Mouse (Mus musculus): ENCODE measurements around the gene Zmym1. TPM values are rescaled to one million over a fixed set of nuclear protein-coding genes. Genes with fewer than 3 reads are reported as not detected.
"Not testable (repeated sequence)": the region's sequence is repeated elsewhere in the genome, so short reads cannot be mapped to it uniquely, and the experiment has no call there.

Zmym1 gene
- polyA plus RNA-seq, 1 experiment = 1.6 TPM

- H3K36me3 ChIP-seq (ENCODE audit: control insufficient read depth, insufficient read depth) = peaks cover 21% of the 10 kb centered on the region
Measured at GRCm38 (mm10) chr4:127021989-127022626, 38.8 kb downstream of the Zmym1 start.

DNA sequence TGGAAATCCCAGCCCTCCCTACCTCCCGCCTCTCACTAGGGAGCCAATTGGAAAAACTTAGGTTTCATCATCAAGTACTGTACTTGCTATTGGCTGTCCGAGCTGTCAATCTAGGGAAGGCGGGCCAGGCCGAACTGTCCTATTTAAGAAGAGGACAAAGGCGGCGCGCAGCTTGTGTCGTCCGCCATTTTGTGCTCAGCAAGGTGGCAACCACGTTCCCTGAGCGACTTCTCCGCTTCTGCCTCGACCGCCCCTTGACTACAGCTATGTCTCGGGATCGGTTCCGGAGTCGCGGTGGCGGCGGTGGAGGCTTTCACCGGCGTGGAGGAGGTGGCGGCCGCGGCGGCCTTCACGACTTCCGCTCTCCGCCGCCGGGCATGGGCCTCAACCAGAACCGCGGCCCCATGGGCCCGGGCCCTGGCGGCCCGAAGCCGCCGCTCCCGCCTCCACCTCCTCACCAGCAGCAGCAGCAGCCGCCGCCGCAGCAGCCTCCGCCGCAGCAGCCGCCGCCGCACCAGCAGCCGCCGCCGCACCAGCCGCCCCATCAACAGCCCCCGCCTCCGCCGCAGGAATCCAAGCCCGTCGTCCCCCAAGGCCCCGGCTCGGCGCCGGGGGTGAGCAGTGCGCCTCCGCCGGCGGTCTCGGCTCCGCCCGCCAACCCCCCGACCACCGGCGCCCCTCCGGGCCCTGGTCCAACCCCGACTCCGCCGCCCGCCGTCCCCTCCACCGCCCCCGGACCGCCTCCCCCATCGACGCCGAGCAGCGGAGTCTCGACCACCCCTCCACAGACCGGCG lies 39.6 kb downstream of the Zmym1 start, which contains the start of gene Sfpq:
Gene Sfpq (plus strand): TSS at position 174 of the 795 bp plus-strand sequence.
- Histone ChIP-seq H3ac (ENCODE audit: control insufficient read depth, insufficient read length) (peak within 1 kb of the TSS; percentile 95), H3K36me3 (ENCODE audit: control insufficient read depth, insufficient read depth) (peaks cover 13% of the 10 kb centered on the region), H3K4me2 (ENCODE audit: low read depth) (peak within 1 kb of the TSS; percentile 88), H3K27me3 (ENCODE audit: control insufficient read depth, insufficient read depth, insufficient read length) (no peaks in the 10 kb centered on the region), H3K79me2 (ENCODE audit: control insufficient read depth, insufficient read depth) (peaks cover 43% of the 10 kb centered on the region), H3K4me3 (peak within 1 kb of the TSS; percentile 68)
- TF ChIP-seq POLR2AphosphoS2 (IDR thresholded peaks at IDR 0.05; ENCODE audit: insufficient read length, low read depth) = peak; percentile 100
- no peak for TF ChIP-seq MAX (IDR thresholded peaks at IDR 0.05; ENCODE audit: low read depth)
- TF ChIP-seq REST (IDR thresholded peaks at IDR 0.05; ENCODE audit: insufficient read depth, insufficient read length) = peak; percentile 53
- peak; percentile 26 for TF ChIP-seq E2F4 (IDR thresholded peaks at IDR 0.05; ENCODE audit: insufficient read depth)
- peak; percentile 51 for TF ChIP-seq SRF (IDR thresholded peaks at IDR 0.05; ENCODE audit: control insufficient read depth, insufficient read length, low read depth)
- TF ChIP-seq USF1 (IDR thresholded peaks at IDR 0.05; ENCODE audit: low read depth) = no peak
- no peak for TF ChIP-seq CEBPB (IDR thresholded peaks at IDR 0.05; ENCODE audit: insufficient read depth, poor library complexity, severe bottlenecking)
- peak in 1 of 3 experiments; percentile 10 for TF ChIP-seq MYOD1 (IDR thresholded peaks at IDR 0.05; ENCODE audit: control insufficient read depth in 1 of 3, insufficient read length in 2 of 3, low read depth in 2 of 3)
- no peak for TF ChIP-seq MYOG (IDR thresholded peaks at IDR 0.05; ENCODE audit: control insufficient read depth in 1 of 3, insufficient read depth in 1 of 3, insufficient read length in 2 of 3, low read depth in 2 of 3)
- no peak for TF ChIP-seq TCF12 (IDR thresholded peaks at IDR 0.05; ENCODE audit: insufficient read depth, poor library complexity, severe bottlenecking)
- TF ChIP-seq POLR2A (IDR thresholded peaks at IDR 0.05; ENCODE audit: insufficient read length, low read depth) = peak; percentile 100
- peak; percentile 18 for TF ChIP-seq TCF3 (IDR thresholded peaks at IDR 0.05; ENCODE audit: insufficient read length, low read depth)

More at GRCm38 (mm10) chr4:127021989-127022626, 38.8 kb downstream of the Zmym1 start:
- H3ac ChIP-seq (ENCODE audit: control insufficient read depth, insufficient read length) = peak overlapping the region; percentile 95
- no peaks in the 10 kb centered on the region for H3K27me3 ChIP-seq (ENCODE audit: control insufficient read depth, insufficient read depth, insufficient read length)
- peak overlapping the region; percentile 93 for H3K4me2 ChIP-seq (ENCODE audit: low read depth)
- peaks cover 50% of the 10 kb centered on the region for H3K79me2 ChIP-seq (ENCODE audit: control insufficient read depth, insufficient read depth)
- TF ChIP-seq REST (IDR thresholded peaks at IDR 0.05; ENCODE audit: insufficient read depth, insufficient read length) (no peak), MAX (IDR thresholded peaks at IDR 0.05; ENCODE audit: low read depth) (no peak), POLR2A (IDR thresholded peaks at IDR 0.05; ENCODE audit: insufficient read length, low read depth) (peak; percentile 55), USF1 (IDR thresholded peaks at IDR 0.05; ENCODE audit: low read depth) (no peak), TCF12 (IDR thresholded peaks at IDR 0.05; ENCODE audit: insufficient read depth, poor library complexity, severe bottlenecking) (no peak), POLR2AphosphoS2 (IDR thresholded peaks at IDR 0.05; ENCODE audit: insufficient read length, low read depth) (peak; percentile 73), TCF3 (IDR thresholded peaks at IDR 0.05; ENCODE audit: insufficient read length, low read depth) (no peak), MYOD1 (IDR thresholded peaks at IDR 0.05; ENCODE audit: control insufficient read depth in 1 of 3, insufficient read length in 2 of 3, low read depth in 2 of 3) (no peak), E2F4 (IDR thresholded peaks at IDR 0.05; ENCODE audit: insufficient read depth) (no peak), CEBPB (IDR thresholded peaks at IDR 0.05; ENCODE audit: insufficient read depth, poor library complexity, severe bottlenecking) (no peak), MYOG (IDR thresholded peaks at IDR 0.05; ENCODE audit: control insufficient read depth in 1 of 3, insufficient read depth in 1 of 3, insufficient read length in 2 of 3, low read depth in 2 of 3) (no peak), SRF (IDR thresholded peaks at IDR 0.05; ENCODE audit: control insufficient read depth, insufficient read length, low read depth) (no peak)
- H3K4me3 ChIP-seq = peak overlapping the region; percentile 68

- TF ChIP-seq SRF (IDR thresholded peaks at IDR 0.05; ENCODE audit: control insufficient read depth, insufficient read length, low read depth) (no peak), USF1 (IDR thresholded peaks at IDR 0.05; ENCODE audit: low read depth) (no peak), POLR2AphosphoS2 (IDR thresholded peaks at IDR 0.05; ENCODE audit: insufficient read length, low read depth) (no peak), TCF12 (IDR thresholded peaks at IDR 0.05; ENCODE audit: insufficient read depth, poor library complexity, severe bottlenecking) (no peak), MAX (IDR thresholded peaks at IDR 0.05; ENCODE audit: low read depth) (no peak), MYOG (IDR thresholded peaks at IDR 0.05; ENCODE audit: control insufficient read depth in 1 of 3, insufficient read depth in 1 of 3, insufficient read length in 2 of 3, low read depth in 2 of 3) (no peak), REST (IDR thresholded peaks at IDR 0.05; ENCODE audit: insufficient read depth, insufficient read length) (no peak), TCF3 (IDR thresholded peaks at IDR 0.05; ENCODE audit: insufficient read length, low read depth) (no peak), MYOD1 (IDR thresholded peaks at IDR 0.05; ENCODE audit: control insufficient read depth in 1 of 3, insufficient read length in 2 of 3, low read depth in 2 of 3) (no peak), POLR2A (IDR thresholded peaks at IDR 0.05; ENCODE audit: insufficient read length, low read depth) (no peak), CEBPB (IDR thresholded peaks at IDR 0.05; ENCODE audit: insufficient read depth, poor library complexity, severe bottlenecking) (no peak)
- no peaks in the 10 kb centered on the region for H3K27me3 ChIP-seq (ENCODE audit: control insufficient read depth, insufficient read depth, insufficient read length)
- H3K79me2 ChIP-seq (ENCODE audit: control insufficient read depth, insufficient read depth) = peaks cover 35% of the 10 kb centered on the region
- H3K4me3 ChIP-seq = peak overlapping the region; percentile 68
- peaks cover 13% of the 10 kb centered on the region for H3K36me3 ChIP-seq (ENCODE audit: control insufficient read depth, insufficient read depth)
- H3ac ChIP-seq (ENCODE audit: control insufficient read depth, insufficient read length) = peak overlapping the region; percentile 95
- H3K4me2 ChIP-seq (ENCODE audit: low read depth) = peak overlapping the region; percentile 88
Measured at GRCm38 (mm10) chr4:127020411-127021150, 40.4 kb downstream of the Zmym1 start.

DNA sequence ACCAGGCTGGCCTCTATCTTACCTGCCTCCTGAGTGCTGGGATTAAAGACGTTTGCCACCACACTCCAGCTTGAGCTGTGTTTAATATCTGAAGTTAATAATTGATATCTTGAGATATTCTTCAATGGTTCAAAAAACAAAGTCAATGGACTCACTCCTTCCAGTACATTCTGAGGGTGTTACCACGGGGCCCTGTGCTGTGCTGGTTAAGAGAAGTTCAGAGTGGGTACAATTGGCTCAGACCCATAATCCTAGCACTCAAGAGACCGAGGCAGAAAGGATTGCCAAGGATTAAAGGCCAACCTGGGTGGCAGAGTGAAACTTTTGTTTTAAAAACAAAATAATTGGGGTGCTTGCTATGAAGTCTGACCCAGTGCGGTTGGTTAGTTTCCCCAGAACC lies 44.6 kb downstream of the Zmym1 start:
- H3K36me3 ChIP-seq (ENCODE audit: control insufficient read depth, insufficient read depth) = no peaks in the 10 kb centered on the region

DNA sequence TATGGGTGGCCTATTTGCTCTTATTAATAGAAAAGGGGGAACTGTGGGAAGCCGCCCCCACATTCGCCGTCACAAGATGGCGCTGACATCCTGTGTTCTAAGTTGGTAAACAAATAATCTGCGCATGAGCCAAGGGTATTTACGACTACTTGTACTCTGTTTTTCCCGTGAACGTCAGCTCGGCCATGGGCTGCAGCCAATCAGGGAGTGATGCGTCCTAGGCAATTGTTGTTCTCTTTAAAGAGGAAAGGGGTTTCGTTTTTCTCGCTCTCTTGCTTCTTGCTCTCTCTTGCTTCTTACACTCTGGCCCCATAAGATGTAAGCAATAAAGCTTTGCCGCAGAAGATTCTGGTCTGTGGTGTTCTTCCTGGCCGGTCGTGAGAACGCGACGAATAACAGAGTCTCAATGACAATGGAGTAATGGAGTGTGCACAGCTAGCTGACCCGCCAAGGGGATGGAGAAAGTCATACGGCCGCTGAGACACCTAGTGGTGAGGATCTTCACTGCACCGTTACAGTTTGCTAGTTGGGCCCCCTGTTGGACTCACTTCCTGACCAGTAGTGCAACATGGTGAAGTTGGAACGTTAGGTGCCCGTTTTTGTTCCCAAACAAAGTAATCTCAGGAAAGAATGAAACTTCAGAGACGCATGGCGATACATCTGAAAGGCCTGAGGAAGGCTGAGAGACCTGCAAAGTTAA lies 45.5 kb downstream of the Zmym1 start:
- not testable (repeated sequence) for H3ac ChIP-seq (ENCODE audit: control insufficient read depth, insufficient read length); H3K36me3 ChIP-seq (ENCODE audit: control insufficient read depth, insufficient read depth); H3K4me3 ChIP-seq; H3K27me3 ChIP-seq (ENCODE audit: control insufficient read depth, insufficient read depth, insufficient read length); H3K79me2 ChIP-seq (ENCODE audit: control insufficient read depth, insufficient read depth); H3K4me2 ChIP-seq (ENCODE audit: low read depth)

More for the DNA sequence above, 44.6 kb downstream of the Zmym1 start:
- H3ac ChIP-seq (ENCODE audit: control insufficient read depth, insufficient read length) = no peak overlapping the region
- no peaks in the 10 kb centered on the region for H3K27me3 ChIP-seq (ENCODE audit: control insufficient read depth, insufficient read depth, insufficient read length)
- no peaks in the 10 kb centered on the region for H3K79me2 ChIP-seq (ENCODE audit: control insufficient read depth, insufficient read depth)
- no peak overlapping the region for H3K4me2 ChIP-seq (ENCODE audit: low read depth)
- H3K4me3 ChIP-seq = no peak overlapping the region
- no peak for TF ChIP-seq CEBPB (IDR thresholded peaks at IDR 0.05; ENCODE audit: insufficient read depth, poor library complexity, severe bottlenecking)
- TF ChIP-seq POLR2AphosphoS2 (IDR thresholded peaks at IDR 0.05; ENCODE audit: insufficient read length, low read depth) = no peak
- TF ChIP-seq MYOD1 (IDR thresholded peaks at IDR 0.05; ENCODE audit: control insufficient read depth in 1 of 3, insufficient read length in 2 of 3, low read depth in 2 of 3) = no peak
- no peak for TF ChIP-seq USF1 (IDR thresholded peaks at IDR 0.05; ENCODE audit: low read depth)
- TF ChIP-seq E2F4 (IDR thresholded peaks at IDR 0.05; ENCODE audit: insufficient read depth) = no peak
- TF ChIP-seq MAX (IDR thresholded peaks at IDR 0.05; ENCODE audit: low read depth) = no peak
- no peak for TF ChIP-seq TCF12 (IDR thresholded peaks at IDR 0.05; ENCODE audit: insufficient read depth, poor library complexity, severe bottlenecking)
- TF ChIP-seq REST (IDR thresholded peaks at IDR 0.05; ENCODE audit: insufficient read depth, insufficient read length) = no peak
- TF ChIP-seq TCF3 (IDR thresholded peaks at IDR 0.05; ENCODE audit: insufficient read length, low read depth) = no peak
- TF ChIP-seq SRF (IDR thresholded peaks at IDR 0.05; ENCODE audit: control insufficient read depth, insufficient read length, low read depth) = no peak
- TF ChIP-seq POLR2A (IDR thresholded peaks at IDR 0.05; ENCODE audit: insufficient read length, low read depth) = no peak
- no peak for TF ChIP-seq MYOG (IDR thresholded peaks at IDR 0.05; ENCODE audit: control insufficient read depth in 1 of 3, insufficient read depth in 1 of 3, insufficient read length in 2 of 3, low read depth in 2 of 3)

Data from myocyte (in vitro differentiated cells).